Mouse (Mus musculus) layer of hippocampus, postnatal 14 days (tissue): ENCODE measurements around the gene Xrn1. TPM values are rescaled to one million over a fixed set of nuclear protein-coding genes. Genes with fewer than 3 reads are reported as not detected.
"Not testable (repeated sequence)": the region's sequence is repeated elsewhere in the genome, so short reads cannot be mapped to it uniquely, and the experiment has no call there.

Experiments used
- DNase-seq, 2 experiments: peaks; one replicate each; pipeline ENCODE4 v3.0.0; 2021 to 2022; ENCODE audit warnings: low spot score in 2 of 2, mixed read lengths in 1 of 2
- long read RNA-seq, 2 experiments: library from polyadenylated mRNA; stranded (forward); transcript quantifications; one replicate each; pipeline ENCODE4 v2.0.0; 2021
- total RNA-seq, 2 experiments: library from RNA; stranded (reverse); gene quantifications; 2 replicates each; pipeline ENCODE4 v1.2.3; 2021

Xrn1 gene
- total RNA-seq: 10 to 100 TPM; 27.6 to 32.1 TPM
- long read RNA-seq, experiment 1, partial matches to known transcripts: 0 of 3 reads
- long read RNA-seq, experiment 1, other reads (novel, unspliced or antisense): 3 of 3 reads
- long read RNA-seq, experiment 2, partial matches to known transcripts: 1 of 7 reads
- long read RNA-seq, experiment 2, other reads (novel, unspliced or antisense): 6 of 7 reads

- DNase-seq: peak; percentile 87 to 94
Observed at GRCm38 (mm10) chr9:95954585-95955461, at the start of gene Xrn1. TSS of gene Xrn1 (plus strand) at chr9:95954760.

- no peak for DNase-seq
Observed at GRCm38 (mm10) chr9:95932855-95933254, 21.7 kb upstream of the Xrn1 start.

GRCm38 (mm10) chr9:95953658-95954057 is 902 bp upstream of the Xrn1 start:
- DNase-seq: no peak

- DNase-seq: no peak
Observed at GRCm38 (mm10) chr9:95954226-95954584, 355 bp upstream of the Xrn1 start.

GRCm38 (mm10) chr9:95957611-95958010 is 3.1 kb downstream of the Xrn1 start:
- no peak for DNase-seq

GRCm38 (mm10) chr9:95958041-95958730 is 3.6 kb downstream of the Xrn1 start:
- no peak for DNase-seq

- not testable (repeated sequence) for DNase-seq
Observed at GRCm38 (mm10) chr9:95958731-95959105, 4.2 kb downstream of the Xrn1 start.

- DNase-seq: no peak
Observed at GRCm38 (mm10) chr9:95959246-95959645, 4.7 kb downstream of the Xrn1 start.

- DNase-seq: no peak
Observed at GRCm38 (mm10) chr9:95959732-95960428, 5.3 kb downstream of the Xrn1 start.

GRCm38 (mm10) chr9:95961058-95961457 is 6.5 kb downstream of the Xrn1 start:
- DNase-seq: no peak

GRCm38 (mm10) chr9:95964037-95964436 is 9.5 kb downstream of the Xrn1 start:
- no peak for DNase-seq

GRCm38 (mm10) chr9:95978279-95978678 is 23.7 kb downstream of the Xrn1 start:
- no peak for DNase-seq

- no peak for DNase-seq
Observed at GRCm38 (mm10) chr9:95979896-95980295, 25.3 kb downstream of the Xrn1 start.

- DNase-seq: no peak
Observed at GRCm38 (mm10) chr9:95992255-95992654, 37.7 kb downstream of the Xrn1 start.

- no peak for DNase-seq
Observed at GRCm38 (mm10) chr9:96004455-96004854, 49.9 kb downstream of the Xrn1 start.

GRCm38 (mm10) chr9:96010664-96011063 is 56.1 kb downstream of the Xrn1 start:
- DNase-seq: no peak

GRCm38 (mm10) chr9:96023921-96024320 is 69.4 kb downstream of the Xrn1 start:
- DNase-seq: no peak

- no peak for DNase-seq
Observed at GRCm38 (mm10) chr9:96027913-96028312, 73.4 kb downstream of the Xrn1 start.

- peak in 1 of 2 experiments; percentile 7 for DNase-seq
Observed at GRCm38 (mm10) chr9:96028818-96029217, 74.3 kb downstream of the Xrn1 start.

GRCm38 (mm10) chr9:96029886-96030285 is 75.3 kb downstream of the Xrn1 start:
- no peak for DNase-seq

GRCm38 (mm10) chr9:96035371-96036086 is 81.0 kb downstream of the Xrn1 start:
- no peak for DNase-seq
